Mouse (Mus musculus) MEL (cell line): Measurements from ENCODE around the gene Selenom.

Source experiments
- CTCF ChIP-seq, 3 experiments: IDR thresholded peaks in 2 of 3; conservative IDR thresholded peaks in 1 of 3; 2 replicates each; pipeline ENCODE4 v1.5.1; 2011 to 2012; ENCODE audit warnings: low read length in 3 of 3, low read depth in 2 of 3, mild to moderate bottlenecking in 2 of 3, improper control_type of control experiment in 1 of 3, inconsistent platforms in 1 of 3, mixed read lengths in 1 of 3, moderate library complexity in 1 of 3; ENCODE audit not compliant: control insufficient read depth in 1 of 3, insufficient read depth in 1 of 3, poor library complexity in 1 of 3, severe bottlenecking in 1 of 3
- EP300 ChIP-seq, 2 experiments: IDR thresholded peaks; 2 replicates each; pipeline ENCODE4 v1.6.1; 2011; ENCODE audit warnings: improper control_type of control experiment in 2 of 2, low read length in 2 of 2, low read depth in 1 of 2, mild to moderate bottlenecking in 1 of 2
- MAX ChIP-seq: IDR thresholded peaks from 2 replicates; pipeline ENCODE4 v1.6.1; 2011; ENCODE audit warnings: low read length, improper control_type of control experiment
- NELFE ChIP-seq: IDR thresholded peaks from 2 replicates; pipeline ENCODE4 v1.6.1; 2011; ENCODE audit warnings: low read depth, low read length, improper control_type of control experiment
- POLR2A ChIP-seq, 2 experiments: IDR thresholded peaks; 2 replicates each; pipeline ENCODE4 v1.6.1; 2011 to 2012; ENCODE audit warnings: low read length in 2 of 2, mild to moderate bottlenecking in 2 of 2, control low read depth in 1 of 2, improper control_type of control experiment in 1 of 2, low read depth in 1 of 2, moderate library complexity in 1 of 2; ENCODE audit not compliant: control insufficient read depth in 1 of 2, insufficient read depth in 1 of 2, poor library complexity in 1 of 2
- TAL1 ChIP-seq: IDR thresholded peaks from 2 replicates; pipeline ENCODE4 v1.6.1; 2012; ENCODE audit warnings: mild to moderate bottlenecking, inconsistent platforms, low read length, moderate library complexity, mixed read lengths
- USF1 ChIP-seq: IDR thresholded peaks from 2 replicates; pipeline ENCODE4 v1.6.1; 2014; ENCODE audit warnings: low read depth, mild to moderate bottlenecking, inconsistent platforms, low read length, improper control_type of control experiment, moderate library complexity
- ZMIZ1 ChIP-seq: IDR thresholded peaks from 2 replicates; pipeline ENCODE4 v1.6.1; 2012; ENCODE audit warnings: low read depth, mild to moderate bottlenecking, inconsistent platforms, low read length, improper control_type of control experiment, moderate library complexity

- TF ChIP-seq EP300 (IDR thresholded peaks at IDR 0.05; ENCODE audit: low read depth in 1 of 2, low read length in 2 of 2) (no peak), TAL1 (no peak), NELFE (no peak), ZMIZ1 (no peak), CTCF (IDR thresholded peaks at IDR 0.05 in 2 of 3, conservative IDR thresholded peaks at IDR 0.05 in 1 of 3; ENCODE audit: control insufficient read depth in 1 of 3, insufficient read depth in 1 of 3, low read depth in 2 of 3, low read length in 3 of 3, poor library complexity in 1 of 3, severe bottlenecking in 1 of 3) (no peak), USF1 (no peak), MAX (no peak), POLR2A (IDR thresholded peaks at IDR 0.05; ENCODE audit: control insufficient read depth in 1 of 2, insufficient read depth in 1 of 2, low read depth in 1 of 2, low read length in 2 of 2, poor library complexity in 1 of 2) (no peak)
Measured at GRCm38 (mm10) chr11:3495496-3495895, 19.0 kb upstream of the Selenom start.
